Mouse (Mus musculus): ENCODE results near the gene Kcnh5. TPM values are rescaled to one million over a fixed set of nuclear protein-coding genes. Genes with fewer than 3 reads are reported as not detected.
A peak's percentile ranks its signal among the peaks of the same experiment; 100 is the strongest.

Gene Kcnh5
- polyA plus RNA-seq (2016; fragmentation: Nextera tagmentation; extraction: Ambion mirVana): 0.61 and 0.85 TPM in 2 replicates

DNA sequence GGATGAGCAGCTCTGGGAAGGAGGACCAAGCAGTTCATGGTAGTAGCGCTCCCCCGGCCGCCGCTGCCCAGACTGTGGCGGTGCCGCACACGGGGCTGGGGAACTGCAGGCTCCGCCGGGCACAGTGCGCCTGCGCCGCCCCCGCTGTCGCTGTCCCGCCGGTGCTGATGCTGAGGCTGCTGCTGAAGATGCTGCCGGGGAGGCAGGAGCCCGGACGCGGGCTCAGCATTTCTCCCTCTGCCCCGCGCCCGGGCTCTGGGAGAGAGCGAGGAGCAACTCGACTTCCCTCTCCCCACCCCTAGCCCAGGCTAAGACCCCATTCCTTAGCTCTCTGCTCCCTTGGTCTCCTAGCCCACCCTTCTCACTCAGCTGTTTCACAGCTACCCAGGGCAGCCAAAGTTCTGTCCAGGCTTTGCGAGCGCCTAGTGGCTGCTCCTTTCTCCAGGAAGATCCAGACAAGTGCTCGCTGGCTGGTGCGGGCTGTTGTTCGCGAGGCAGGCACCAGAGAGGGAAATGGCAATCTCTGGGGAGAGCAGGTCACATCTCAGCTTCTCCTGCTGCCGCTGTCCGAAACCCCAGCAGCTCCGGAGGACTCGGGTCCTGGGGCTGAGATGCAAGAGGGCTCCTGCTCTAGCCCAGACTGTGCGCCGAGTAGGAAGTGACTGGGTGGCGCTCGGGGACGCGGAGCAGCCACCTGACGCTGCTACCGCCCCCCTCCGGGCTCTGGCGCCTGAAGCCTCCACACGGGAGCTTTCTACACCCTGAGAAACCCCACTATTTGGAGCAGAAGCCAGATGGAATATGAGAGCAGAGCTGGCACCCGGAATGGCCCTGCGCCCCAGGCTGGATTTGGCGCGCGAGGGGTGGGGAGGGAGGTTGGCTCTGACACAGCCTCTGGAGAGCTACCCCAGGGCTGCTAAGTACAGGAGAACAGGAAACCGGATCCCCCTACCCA, at the start of gene Kcnh5:
Gene Kcnh5, minus strand, starts transcription at position 642 of the 955 bp plus-strand sequence.
- peak within 1 kb of the TSS; percentile 63 for H3K4me3 ChIP-seq
- peak within 1 kb of the TSS; percentile 90 for H3K4me2 ChIP-seq (replicated peaks)
- peak; percentile 95 for ATAC-seq (ENCODE audit: low FRiP score, low read depth)
- under 1% methylated on average over 52 of the region's 52 CpGs for WGBS
- peak within 1 kb of the TSS; percentile 69 for H3K9ac ChIP-seq (replicated peaks)
- H3K9me3 ChIP-seq: no peaks in the 10 kb centered on the region
- peak within 1 kb of the TSS; percentile 77 for H3K27ac ChIP-seq (replicated peaks)
- peaks cover 20% of the 10 kb centered on the region for H3K27me3 ChIP-seq
- no peaks in the 10 kb centered on the region for H3K36me3 ChIP-seq
- peaks cover 15% of the 10 kb centered on the region for H3K4me1 ChIP-seq

DNA sequence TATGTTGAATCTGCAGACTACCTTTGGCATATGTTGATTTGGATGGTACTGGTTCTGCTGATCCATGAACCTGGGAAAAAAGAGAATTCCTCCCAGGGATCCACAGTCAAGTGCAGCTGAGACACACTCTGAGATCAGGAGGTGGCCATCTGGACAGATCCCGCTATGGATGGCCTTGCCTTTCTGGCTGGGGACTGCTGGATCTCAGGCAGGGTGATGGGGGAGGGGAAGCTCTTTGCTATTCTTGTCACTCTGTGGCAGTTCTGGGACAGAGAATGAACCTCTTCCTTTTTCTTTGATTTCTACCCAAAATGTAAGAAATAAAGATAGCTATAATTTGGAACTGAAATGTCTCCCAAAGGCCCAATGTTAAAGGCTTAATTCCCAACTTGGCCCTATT, 46.8 kb upstream of the Kcnh5 start:
- H3K4me1 ChIP-seq: no peaks in the 10 kb centered on the region
- H3K9ac ChIP-seq (replicated peaks): no peak overlapping the region
- no peak overlapping the region for H3K27ac ChIP-seq (replicated peaks)
- no peak for ATAC-seq (ENCODE audit: low FRiP score, low read depth)
- no peak overlapping the region for H3K4me3 ChIP-seq
- no peak overlapping the region for H3K4me2 ChIP-seq (replicated peaks)
- H3K27me3 ChIP-seq: no peaks in the 10 kb centered on the region
- no peaks in the 10 kb centered on the region for H3K36me3 ChIP-seq
- WGBS: 82% methylated on average over 1 of the region's 1 CpGs
- H3K9me3 ChIP-seq: no peaks in the 10 kb centered on the region

DNA sequence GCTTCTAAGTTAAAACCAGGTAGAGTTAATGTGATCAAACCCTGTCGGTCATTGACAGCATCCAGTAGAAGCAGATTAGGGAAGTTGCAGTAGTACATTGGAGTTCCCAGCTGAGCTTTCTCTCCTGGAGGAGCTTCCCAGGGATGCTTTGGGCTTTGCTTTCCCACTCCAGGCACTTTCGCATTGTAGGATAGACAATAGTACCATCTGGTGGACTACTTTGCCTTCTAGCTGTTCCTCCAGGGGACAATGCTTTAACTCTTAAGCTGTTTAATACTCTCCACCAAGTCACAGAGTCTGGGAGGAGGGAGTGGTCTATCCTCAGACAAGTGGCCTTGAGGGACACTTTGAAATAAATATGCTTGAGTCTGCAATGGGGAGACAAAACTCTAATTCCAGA, 12.3 kb upstream of the Kcnh5 start:
- Histone ChIP-seq H3K9ac (replicated peaks) (no peak overlapping the region), H3K36me3 (no peaks in the 10 kb centered on the region), H3K4me3 (no peak overlapping the region), H3K4me2 (replicated peaks) (no peak overlapping the region), H3K27me3 (no peaks in the 10 kb centered on the region), H3K4me1 (no peaks in the 10 kb centered on the region), H3K9me3 (no peaks in the 10 kb centered on the region), H3K27ac (replicated peaks) (no peak overlapping the region)
- ATAC-seq (ENCODE audit: low FRiP score, low read depth): no peak
- WGBS: 64% methylated on average over 2 of the region's 2 CpGs

DNA sequence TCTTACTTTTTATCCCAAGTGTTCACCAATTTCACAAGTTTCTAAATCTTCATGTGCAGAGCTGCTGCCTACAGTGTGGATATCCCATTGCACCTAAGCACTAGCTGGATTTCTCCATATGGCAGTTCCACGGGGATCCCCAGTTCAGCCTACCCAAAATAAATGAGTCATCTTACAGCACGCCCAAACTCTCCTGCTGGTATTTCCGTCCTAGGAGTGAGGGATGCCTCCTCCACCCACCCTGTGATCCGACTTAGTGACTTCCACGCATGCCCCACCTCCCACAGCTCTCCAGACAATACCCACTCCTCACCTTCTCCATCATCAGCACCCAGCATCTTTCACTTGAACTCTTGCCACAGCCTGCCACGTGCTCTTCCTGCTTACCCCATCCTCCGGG, 5.5 kb upstream of the Kcnh5 start:
- no peaks in the 10 kb centered on the region for H3K9me3 ChIP-seq
- no peak overlapping the region for H3K9ac ChIP-seq (replicated peaks)
- no peak overlapping the region for H3K27ac ChIP-seq (replicated peaks)
- H3K4me3 ChIP-seq: no peak overlapping the region
- ATAC-seq (ENCODE audit: low FRiP score, low read depth): no peak
- H3K4me2 ChIP-seq (replicated peaks): no peak overlapping the region
- WGBS: 78% methylated on average over 7 of the region's 7 CpGs
- peaks cover 7% of the 10 kb centered on the region for H3K4me1 ChIP-seq
- peaks cover 14% of the 10 kb centered on the region for H3K27me3 ChIP-seq
- H3K36me3 ChIP-seq: no peaks in the 10 kb centered on the region

DNA sequence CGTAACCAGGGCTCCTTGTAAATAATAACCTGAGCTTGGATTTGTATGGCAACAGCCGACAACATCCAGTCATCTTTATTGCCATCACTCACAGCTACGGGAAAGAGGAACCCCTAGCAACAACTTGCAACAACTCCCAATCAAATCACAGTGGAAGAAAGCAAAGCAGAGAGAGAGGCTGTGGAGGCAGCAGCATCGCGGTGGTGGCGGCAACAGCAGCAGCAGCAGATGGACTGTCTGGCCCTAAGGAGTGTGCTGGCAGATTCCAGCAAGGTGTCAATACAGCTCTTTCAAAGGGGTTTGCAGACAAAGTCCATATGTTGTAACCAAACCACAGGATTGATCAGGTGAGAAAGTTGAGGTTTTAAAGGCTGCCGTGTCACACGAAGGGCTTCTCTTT, 2.4 kb upstream of the Kcnh5 start:
- WGBS: 60% methylated on average over 8 of the region's 8 CpGs
- H3K27me3 ChIP-seq: peaks cover 20% of the 10 kb centered on the region
- ATAC-seq (ENCODE audit: low FRiP score, low read depth): no peak

DNA sequence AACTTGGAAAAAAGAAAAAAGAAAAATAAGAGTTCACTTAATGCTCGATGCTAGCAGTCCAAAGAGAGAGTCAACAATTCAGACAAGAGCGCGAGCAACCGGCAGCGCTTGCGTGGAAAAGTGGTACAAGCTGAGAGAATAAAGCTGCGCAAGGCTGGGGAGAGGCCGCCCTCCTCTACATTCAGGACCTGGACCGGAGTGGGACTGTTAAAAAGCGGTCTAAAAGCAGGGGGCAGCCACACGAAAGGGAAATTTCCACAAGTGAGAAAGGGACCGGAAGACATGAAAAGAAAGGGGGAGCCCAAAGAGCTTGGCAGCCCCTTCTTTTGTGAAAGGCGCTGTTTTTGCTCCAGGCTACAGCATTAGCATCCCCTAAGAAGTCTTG, 506 bp upstream of the Kcnh5 start:
- no peaks in the 10 kb centered on the region for H3K9me3 ChIP-seq
- peaks cover 15% of the 10 kb centered on the region for H3K4me1 ChIP-seq
- no peaks in the 10 kb centered on the region for H3K36me3 ChIP-seq
- H3K9ac ChIP-seq (replicated peaks): peak overlapping the region; percentile 69
- ATAC-seq (ENCODE audit: low FRiP score, low read depth): no peak
- H3K27ac ChIP-seq (replicated peaks): peak overlapping the region; percentile 77; the same call in 1 of the 2 replicates
- H3K4me3 ChIP-seq: peak overlapping the region; percentile 63
- WGBS: 1% methylated on average over 13 of the region's 13 CpGs
- H3K4me2 ChIP-seq (replicated peaks): peak overlapping the region; percentile 90
- peaks cover 20% of the 10 kb centered on the region for H3K27me3 ChIP-seq

More for the DNA sequence above, 2.4 kb upstream of the Kcnh5 start:
- no peak overlapping the region for H3K27ac ChIP-seq (replicated peaks)
- no peaks in the 10 kb centered on the region for H3K36me3 ChIP-seq
- peaks cover 15% of the 10 kb centered on the region for H3K4me1 ChIP-seq
- no peak overlapping the region for H3K4me2 ChIP-seq (replicated peaks)
- H3K4me3 ChIP-seq: no peak overlapping the region
- H3K9ac ChIP-seq (replicated peaks): no peak overlapping the region
- H3K9me3 ChIP-seq: no peaks in the 10 kb centered on the region

DNA sequence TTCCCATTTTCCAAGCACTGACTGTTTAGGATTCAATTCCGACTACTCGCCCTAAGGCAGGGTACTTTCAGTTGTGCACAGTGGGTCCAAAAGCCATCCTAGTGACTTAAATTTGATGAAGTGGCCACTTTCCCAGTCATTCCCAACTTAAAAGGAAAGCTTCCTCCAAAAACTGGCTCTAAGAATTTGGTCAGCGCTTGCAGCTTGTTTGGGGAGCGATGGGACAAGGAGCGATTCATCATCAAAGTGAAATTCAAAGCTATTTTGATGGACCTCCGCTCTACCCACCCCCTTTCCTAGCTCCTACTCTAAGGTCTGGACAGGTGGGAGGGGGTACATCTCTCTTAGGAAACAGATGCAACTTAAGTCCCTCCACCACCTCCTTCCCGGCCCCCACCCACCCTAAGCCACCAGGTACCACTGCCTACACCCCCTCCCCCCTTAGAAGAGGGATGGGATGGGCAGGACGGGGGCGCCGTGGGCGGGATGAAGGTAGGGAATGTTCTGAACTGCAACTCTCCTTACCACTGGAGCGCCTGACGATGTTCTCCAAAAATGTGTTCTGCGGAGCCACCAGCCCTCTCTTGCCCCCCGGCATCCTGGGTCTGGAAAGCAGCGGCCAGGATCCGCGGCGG, 1.1 kb downstream of the Kcnh5 start:
- Histone ChIP-seq H3K27me3 (peaks cover 20% of the 10 kb centered on the region), H3K9ac (replicated peaks) (peak overlapping the region; percentile 69), H3K9me3 (no peaks in the 10 kb centered on the region), H3K4me2 (replicated peaks) (peak overlapping the region; percentile 90), H3K4me1 (peaks cover 15% of the 10 kb centered on the region), H3K27ac (replicated peaks) (no peak overlapping the region; the same call in 1 of the 2 replicates), H3K4me3 (peak overlapping the region; percentile 63), H3K36me3 (no peaks in the 10 kb centered on the region)
- 2% methylated on average over 19 of the region's 19 CpGs for WGBS
- ATAC-seq (ENCODE audit: low FRiP score, low read depth): peak; percentile 39; the same call in 1 of the 2 replicates

DNA sequence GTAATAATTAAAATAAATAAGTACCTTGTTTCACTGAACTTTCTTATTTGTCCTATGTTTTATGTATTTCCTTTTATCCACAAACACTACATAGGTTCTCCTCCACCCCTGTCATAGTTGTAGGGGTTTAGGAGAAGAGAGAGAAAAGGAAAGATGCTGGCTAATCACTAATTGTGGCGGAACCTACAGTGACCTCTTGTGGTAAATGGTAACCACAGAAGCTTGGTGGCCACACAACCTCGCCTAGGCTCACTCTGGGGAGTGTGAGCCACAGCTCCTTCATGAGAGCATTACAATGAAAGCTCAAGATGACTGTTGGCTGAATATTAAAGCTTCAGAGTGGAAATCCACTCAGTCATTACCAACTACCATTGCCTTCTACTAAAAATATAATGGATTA, 6.2 kb downstream of the Kcnh5 start:
- 20% methylated on average over 2 of the region's 2 CpGs for WGBS
- Histone ChIP-seq H3K4me2 (replicated peaks) (no peak overlapping the region), H3K27me3 (peaks cover 2% of the 10 kb centered on the region; the same call in 1 of the 2 replicates), H3K27ac (replicated peaks) (no peak overlapping the region), H3K36me3 (no peaks in the 10 kb centered on the region), H3K9me3 (no peaks in the 10 kb centered on the region), H3K9ac (replicated peaks) (no peak overlapping the region), H3K4me3 (no peak overlapping the region), H3K4me1 (peaks cover 2% of the 10 kb centered on the region)
- ATAC-seq (ENCODE audit: low FRiP score, low read depth): no peak

DNA sequence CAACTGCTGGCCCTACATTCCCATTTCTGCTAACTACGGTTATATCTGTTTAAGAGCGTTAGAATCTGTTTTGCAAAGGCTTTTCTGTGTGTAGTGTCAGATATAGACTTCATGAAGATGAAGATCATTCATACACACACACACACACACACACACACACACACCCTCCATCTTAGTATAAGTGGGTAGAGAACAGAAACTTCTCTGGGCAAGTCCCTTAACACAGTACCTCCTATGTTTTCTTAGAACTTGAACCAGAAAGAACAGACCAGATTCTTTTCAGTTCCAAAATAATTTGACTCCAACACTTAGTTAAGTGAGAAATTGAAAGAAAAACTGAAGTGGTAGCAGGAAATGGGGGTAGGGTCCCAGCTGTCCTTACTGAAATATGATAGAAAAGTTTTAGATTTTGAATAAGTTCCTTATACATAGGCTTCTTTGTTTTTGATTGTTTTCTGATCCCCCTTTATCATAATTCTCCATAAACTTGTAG, 24.0 kb downstream of the Kcnh5 start:
- no peak overlapping the region for H3K4me3 ChIP-seq
- no peak for ATAC-seq (ENCODE audit: low FRiP score, low read depth)
- H3K27me3 ChIP-seq: no peaks in the 10 kb centered on the region
- no peaks in the 10 kb centered on the region for H3K4me1 ChIP-seq
- H3K27ac ChIP-seq (replicated peaks): no peak overlapping the region
- no peaks in the 10 kb centered on the region for H3K36me3 ChIP-seq
- H3K9ac ChIP-seq (replicated peaks): no peak overlapping the region
- WGBS: 95% methylated on average over 2 of the region's 2 CpGs
- H3K4me2 ChIP-seq (replicated peaks): no peak overlapping the region
- no peaks in the 10 kb centered on the region for H3K9me3 ChIP-seq

DNA sequence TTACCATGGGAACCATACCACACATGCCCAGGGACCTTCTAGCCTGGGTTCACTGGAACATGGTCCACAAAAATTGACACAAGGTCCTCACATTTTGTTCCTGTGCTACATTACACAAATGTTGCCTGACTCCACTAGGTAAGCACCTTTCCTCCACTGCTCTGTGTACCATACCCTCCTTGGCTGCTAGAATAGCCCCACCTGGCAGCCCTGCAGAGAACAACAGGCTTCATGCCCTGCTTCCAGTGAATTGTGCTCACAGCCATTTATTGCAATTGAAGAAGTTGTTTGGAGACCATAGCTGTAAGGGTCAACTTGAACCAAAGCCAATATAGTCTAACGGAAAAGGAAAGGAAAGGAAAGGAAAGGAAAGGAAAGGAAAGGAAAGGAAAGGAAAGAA, 37.3 kb downstream of the Kcnh5 start:
- no peak for ATAC-seq (ENCODE audit: low FRiP score, low read depth)
- Histone ChIP-seq H3K9me3 (no peaks in the 10 kb centered on the region), H3K36me3 (no peaks in the 10 kb centered on the region), H3K27ac (replicated peaks) (no peak overlapping the region), H3K27me3 (no peaks in the 10 kb centered on the region), H3K4me3 (no peak overlapping the region), H3K4me1 (no peaks in the 10 kb centered on the region), H3K4me2 (replicated peaks) (no peak overlapping the region), H3K9ac (replicated peaks) (no peak overlapping the region)
- WGBS: 90% methylated on average over 1 of the region's 1 CpGs

DNA sequence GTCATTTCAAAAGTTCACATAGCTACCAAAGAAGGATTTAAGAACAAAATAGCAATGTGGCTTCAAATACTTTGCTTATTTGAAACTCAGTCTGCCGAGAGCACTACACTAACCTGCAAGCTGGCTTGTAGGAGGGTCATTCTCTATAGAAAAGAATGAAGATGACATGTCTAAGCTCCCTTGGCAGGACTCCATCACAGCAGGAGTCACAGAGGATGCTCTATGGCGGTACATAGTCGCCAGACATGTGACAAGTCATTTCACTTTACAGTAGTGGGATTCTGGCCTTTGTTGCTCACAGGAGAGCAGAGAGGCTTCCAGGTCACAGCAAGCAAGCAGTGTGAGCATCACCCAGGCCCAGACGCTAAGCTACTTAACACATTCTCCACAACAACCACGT, 85.2 kb downstream of the Kcnh5 start:
- Histone ChIP-seq H3K27me3 (no peaks in the 10 kb centered on the region), H3K9me3 (no peaks in the 10 kb centered on the region), H3K4me3 (no peak overlapping the region), H3K4me1 (no peaks in the 10 kb centered on the region), H3K4me2 (replicated peaks) (no peak overlapping the region), H3K36me3 (no peaks in the 10 kb centered on the region), H3K9ac (replicated peaks) (no peak overlapping the region), H3K27ac (replicated peaks) (no peak overlapping the region)
- 75% methylated on average over 5 of the region's 5 CpGs for WGBS
- no peak for ATAC-seq (ENCODE audit: low FRiP score, low read depth)

DNA sequence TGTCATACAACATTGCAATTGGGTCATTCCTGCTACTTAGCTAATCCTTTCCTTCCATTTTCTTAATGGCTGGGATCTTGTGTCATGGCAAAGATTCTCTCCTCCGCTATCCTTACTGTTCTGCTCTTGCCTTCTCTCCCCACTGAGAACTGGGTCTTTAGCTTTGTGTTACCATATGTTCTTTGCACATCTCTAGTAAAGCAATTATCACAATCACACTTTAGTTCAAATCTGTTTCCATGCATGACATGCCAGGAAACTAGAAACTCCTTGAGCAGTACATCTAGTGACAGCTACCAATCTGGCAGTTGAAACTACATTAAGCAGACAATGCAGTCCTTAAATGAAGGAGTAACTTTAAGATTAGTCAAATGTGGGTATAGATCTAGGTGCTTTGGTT, 86.2 kb downstream of the Kcnh5 start:
- Histone ChIP-seq H3K27ac (replicated peaks) (no peak overlapping the region), H3K36me3 (no peaks in the 10 kb centered on the region), H3K9ac (replicated peaks) (no peak overlapping the region), H3K9me3 (no peaks in the 10 kb centered on the region), H3K4me2 (replicated peaks) (no peak overlapping the region), H3K4me3 (no peak overlapping the region), H3K27me3 (no peaks in the 10 kb centered on the region), H3K4me1 (no peaks in the 10 kb centered on the region)
- WGBS: 97% methylated on average over 1 of the region's 1 CpGs
- ATAC-seq (ENCODE audit: low FRiP score, low read depth): no peak
